Mouse (Mus musculus): ENCODE data around the gene Ccl17. TPM values are rescaled to one million over a fixed set of nuclear protein-coding genes. Genes with fewer than 3 reads are reported as not detected.

Gene Ccl17
- total RNA-seq (2015) = 2.4 TPM in 1 of 2 replicates, not detected in the other
- total RNA-seq (2017) = 1.4 TPM in 1 of 2 replicates, not detected in the other

- ATAC-seq (ENCODE audit: poor library complexity, severe bottlenecking) = 0 out of 2 replicates have a peak, but pooled peaks have one; percentile 31
Measured at GRCm38 (mm10) chr8:94810153-94810552, at the start of gene Ccl17. TSS of gene Ccl17 (plus strand) at chr8:94810453.

GRCm38 (mm10) chr8:94767035-94767434 is 43.2 kb upstream of the Ccl17 start:
- ATAC-seq (ENCODE audit: poor library complexity, severe bottlenecking) = no peak

- ATAC-seq (ENCODE audit: poor library complexity, severe bottlenecking) = no peak
Measured at GRCm38 (mm10) chr8:94770945-94771344, 39.3 kb upstream of the Ccl17 start.

- no peak for ATAC-seq (ENCODE audit: poor library complexity, severe bottlenecking)
Measured at GRCm38 (mm10) chr8:94771941-94772670, 38.1 kb upstream of the Ccl17 start, which contains the start of gene Cx3cl1. TSS of gene Cx3cl1 (plus strand) at chr8:94772009.

- ATAC-seq (ENCODE audit: poor library complexity, severe bottlenecking) = no peak
Measured at GRCm38 (mm10) chr8:94773048-94773447, 37.2 kb upstream of the Ccl17 start.

- ATAC-seq (ENCODE audit: poor library complexity, severe bottlenecking) = no peak
Measured at GRCm38 (mm10) chr8:94773700-94774171, 36.5 kb upstream of the Ccl17 start.

GRCm38 (mm10) chr8:94774601-94775000 is 35.7 kb upstream of the Ccl17 start:
- no peak for ATAC-seq (ENCODE audit: poor library complexity, severe bottlenecking)

- ATAC-seq (ENCODE audit: poor library complexity, severe bottlenecking) = no peak
Measured at GRCm38 (mm10) chr8:94776346-94776745, 33.9 kb upstream of the Ccl17 start.

- no peak for ATAC-seq (ENCODE audit: poor library complexity, severe bottlenecking)
Measured at GRCm38 (mm10) chr8:94778036-94778435, 32.2 kb upstream of the Ccl17 start.

- ATAC-seq (ENCODE audit: poor library complexity, severe bottlenecking) = peak; percentile 41; the same call in 1 of the 2 replicates
Measured at GRCm38 (mm10) chr8:94778473-94778872, 31.8 kb upstream of the Ccl17 start.

GRCm38 (mm10) chr8:94778895-94779533 is 31.2 kb upstream of the Ccl17 start:
- peak; percentile 67 for ATAC-seq (ENCODE audit: poor library complexity, severe bottlenecking)

GRCm38 (mm10) chr8:94779534-94780294 is 30.5 kb upstream of the Ccl17 start:
- no peak for ATAC-seq (ENCODE audit: poor library complexity, severe bottlenecking)

GRCm38 (mm10) chr8:94780491-94781154 is 29.6 kb upstream of the Ccl17 start:
- no peak for ATAC-seq (ENCODE audit: poor library complexity, severe bottlenecking)

GRCm38 (mm10) chr8:94781155-94781837 is 29.0 kb upstream of the Ccl17 start:
- ATAC-seq (ENCODE audit: poor library complexity, severe bottlenecking) = no peak

GRCm38 (mm10) chr8:94781838-94782235 is 28.4 kb upstream of the Ccl17 start:
- ATAC-seq (ENCODE audit: poor library complexity, severe bottlenecking) = no peak

GRCm38 (mm10) chr8:94783890-94784289 is 26.4 kb upstream of the Ccl17 start:
- ATAC-seq (ENCODE audit: poor library complexity, severe bottlenecking) = no peak

GRCm38 (mm10) chr8:94785247-94785985 is 24.8 kb upstream of the Ccl17 start:
- ATAC-seq (ENCODE audit: poor library complexity, severe bottlenecking) = peak; percentile 80

GRCm38 (mm10) chr8:94785995-94786595 is 24.2 kb upstream of the Ccl17 start:
- ATAC-seq (ENCODE audit: poor library complexity, severe bottlenecking) = no peak
